In genomic region chr11:82780134-82780533, GRCm38 (mm10) we compare ENCODE assay signal across 9 mouse cellular contexts. TPM values are rescaled to one million over a fixed set of nuclear protein-coding genes. Genes with fewer than 3 reads are reported as not detected.
DNase-seq lines count a peak whose midpoint lies in the region; ATAC-seq and TF ChIP-seq lines count a peak whose summit lies in the region.
"Had no signal": no experiment of that assay in that cellular context is flagged by ENCODE, and none has a peak within 500 bp of the region (broad histone marks: within the 10 kb centered on the region; RNA-seq: fewer than 3 reads in every experiment).

No protein-coding gene starts in this region.

- H3K9me3 ChIP-seq in liver, embryonic 11.5 days (ENCODE audit: control insufficient read depth, low read length), result no peaks in the 10 kb centered on the region

- H3K4me2 ChIP-seq in liver, embryonic 11.5 days, result peak overlapping the region; percentile 92

- 51% methylated on average over 5 of the region's 5 CpGs for WGBS in liver, embryonic 11.5 days

- H3K36me3 ChIP-seq in testis, adult 2 months (ENCODE audit: control insufficient read depth, insufficient read depth, low read length), result peaks cover 2% of the 10 kb centered on the region
- H3K36me3 ChIP-seq in liver, embryonic 11.5 days (ENCODE audit: control insufficient read depth, insufficient read depth, low read length), result peaks cover 4% of the 10 kb centered on the region

- H3K4me1 ChIP-seq in testis, adult 2 months (ENCODE audit: control insufficient read depth, insufficient read depth, low read length), result peaks cover 6% of the 10 kb centered on the region
- peaks cover 16% of the 10 kb centered on the region for H3K4me1 ChIP-seq in liver, embryonic 11.5 days (replicated peaks; ENCODE audit: control insufficient read depth, insufficient read depth, low read length)

- ATAC-seq in liver, embryonic 11.5 days (replicated peaks; ENCODE audit: low FRiP score), result no peak

- TF ChIP-seq CTCF in testis, adult 2 months (IDR thresholded peaks at IDR 0.05; ENCODE audit: control insufficient read depth, insufficient read depth, insufficient replicate concordance, low read depth, low read length), result no peak

- TF ChIP-seq POLR2A in testis, adult 2 months (IDR thresholded peaks at IDR 0.05; ENCODE audit: control insufficient read depth, low read depth, low read length), result no peak

- peak overlapping the region; percentile 91 for H3K4me3 ChIP-seq in testis, adult 2 months (ENCODE audit: control insufficient read depth, low read depth, low read length)
- H3K4me3 ChIP-seq in liver, embryonic 11.5 days (ENCODE audit: low read depth, low read length), result peak overlapping the region; percentile 89

- peak overlapping the region; percentile 93 for H3K9ac ChIP-seq in liver, embryonic 11.5 days (ENCODE audit: low read depth, low read length)

- H3K27me3 ChIP-seq in testis, adult 2 months (ENCODE audit: control insufficient read depth, insufficient read depth, low read length), result no peaks in the 10 kb centered on the region
- no peaks in the 10 kb centered on the region for H3K27me3 ChIP-seq in liver, embryonic 11.5 days (replicated peaks; ENCODE audit: control insufficient read depth, insufficient read depth, low read length)

- peak overlapping the region; percentile 97 for H3K27ac ChIP-seq in testis, adult 2 months (ENCODE audit: control insufficient read depth, insufficient read depth, low read depth, low read length)
- H3K27ac ChIP-seq in liver, embryonic 11.5 days (ENCODE audit: low read depth, low read length), result no peak overlapping the region; the same call in 1 of the 2 replicates

- DNase-seq in adrenal gland, adult 2 months, result peak; percentile 9
- DNase-seq in adrenal gland, postnatal 14 days, result no peak
- DNase-seq in testis, postnatal 10 days (ENCODE audit: low spot score), result no peak
- DNase-seq in liver, embryonic 11.5 days (ENCODE audit: low spot score), result no peak
- no peak for DNase-seq in cerebellum, postnatal 4 days (ENCODE audit: low spot score in 2 of 2)
- DNase-seq in spleen, adult 12 weeks (ENCODE audit: low spot score), result no peak
- DNase-seq in gastrocnemius, postnatal 10 days, result no peak

RNA-seq across cellular contexts. Expression of gene Lig3, which starts 0.8 kb away (rescaled TPM):
- 10 to 100 TPM; 19.2 to 27.5 TPM for total RNA-seq in adrenal gland, adult 2 months (2021)
- polyA plus RNA-seq in adrenal gland, adult 2 months (2012; rRNA removed), result 8.1 and 10.7 TPM in 2 replicates
- total RNA-seq in adrenal gland, postnatal 14 days (2021), result 22.0 and 22.5 TPM in 2 replicates
- polyA plus RNA-seq in testis, adult 2 months (2012; rRNA removed), result 107 and 120 TPM in 2 replicates
- polyA plus RNA-seq in liver, embryonic 11.5 days (2014; fragmentation: Nextera tagmentation; extraction: Ambion mirVana), result 29.6 and 31.7 TPM in 2 replicates
- 10 to 100 TPM; 16.5 to 18.5 TPM for total RNA-seq in gastrocnemius, postnatal 10 days (2021)

RNA-seq across cellular contexts. Expression of gene Zfp830, which starts 16.0 kb away (rescaled TPM):
- 10 to 100 TPM; 18.0 to 21.9 TPM for total RNA-seq in adrenal gland, adult 2 months (2021)
- 1.7 and 3.6 TPM in 2 replicates for polyA plus RNA-seq in adrenal gland, adult 2 months (2012; rRNA removed)
- 20.1 and 21.7 TPM in 2 replicates for total RNA-seq in adrenal gland, postnatal 14 days (2021)
- 14.0 and 18.1 TPM in 2 replicates for polyA plus RNA-seq in testis, adult 2 months (2012; rRNA removed)
- polyA plus RNA-seq in liver, embryonic 11.5 days (2014; fragmentation: Nextera tagmentation; extraction: Ambion mirVana), result 34.8 and 41.8 TPM in 2 replicates
- total RNA-seq in gastrocnemius, postnatal 10 days (2021), result 10 to 100 TPM; 13.7 to 15.2 TPM

RNA-seq across cellular contexts. Expression of gene Cct6b, which starts 16.0 kb away (rescaled TPM):
- total RNA-seq in adrenal gland, adult 2 months (2021), result under 1 TPM; 0.46 to 0.83 TPM
- 0.08 TPM in 1 of 2 replicates, not detected in the other for polyA plus RNA-seq in adrenal gland, adult 2 months (2012; rRNA removed)
- 0.59 and 0.64 TPM in 2 replicates for total RNA-seq in adrenal gland, postnatal 14 days (2021)
- 89.2 and 95.6 TPM in 2 replicates for polyA plus RNA-seq in testis, adult 2 months (2012; rRNA removed)
- 0.30 and 0.32 TPM in 2 replicates for polyA plus RNA-seq in liver, embryonic 11.5 days (2014; fragmentation: Nextera tagmentation; extraction: Ambion mirVana)
- under 1 TPM; 0.18 to 0.33 TPM for total RNA-seq in gastrocnemius, postnatal 10 days (2021)
- total RNA-seq: neutrophil, adult 5-6 weeks had no signal
